Mouse (Mus musculus) lung, adult 2 months (tissue): ENCODE data around the gene Scaper. TPM values are rescaled to one million over a fixed set of nuclear protein-coding genes. Genes with fewer than 3 reads are reported as not detected.
A peak's percentile ranks its signal among the peaks of the same experiment; 100 is the strongest.

Source experiments
- DNase-seq: peaks from one replicate; pipeline ENCODE4 v3.0.0; 2022
- H3K4me1 ChIP-seq: fragments of 200-500 bp; 2 replicates; pipeline ENCODE4 v1.6.1; 2011; ENCODE audit warnings: low read length; ENCODE audit not compliant: control insufficient read depth, insufficient read depth
- H3K4me3 ChIP-seq: fragments of 200-500 bp; replicated peaks from 2 replicates; pipeline ENCODE3; 2011; ENCODE audit warnings: low read depth, mild to moderate bottlenecking, control low read depth, low read length; ENCODE audit errors: extremely low read depth
- CTCF ChIP-seq: fragments of 200-500 bp; IDR thresholded peaks from 2 replicates; pipeline ENCODE4 v1.5.1; 2011; ENCODE audit warnings: mild to moderate bottlenecking, low read length, control low read depth; ENCODE audit not compliant: insufficient read depth
- POLR2A ChIP-seq: fragments of 200-500 bp; IDR thresholded peaks from 2 replicates; pipeline ENCODE4 v1.6.1; 2011; ENCODE audit warnings: low read depth, mild to moderate bottlenecking, control low read depth, low read length, borderline replicate concordance; ENCODE audit errors: extremely low read depth
- whole genome bisulfite sequencing: fragments of 180-500 bp; shearing (Covaris S2); methylation state at CpG from one replicate; pipeline ENCODE4 v1.1.7; 2018; 5-methylcytosine and 5-hydroxymethylcytosine counted together
- polyA plus RNA-seq: library from polyadenylated mRNA; depleted of rRNA; stranded (reverse); fragments of >200 nt; gene quantifications from 2 replicates; pipeline ENCODE4 v1.2.3, GENCODE M21; 2012

Scaper gene
- polyA plus RNA-seq, 1 experiment: 5.9 TPM

DNA sequence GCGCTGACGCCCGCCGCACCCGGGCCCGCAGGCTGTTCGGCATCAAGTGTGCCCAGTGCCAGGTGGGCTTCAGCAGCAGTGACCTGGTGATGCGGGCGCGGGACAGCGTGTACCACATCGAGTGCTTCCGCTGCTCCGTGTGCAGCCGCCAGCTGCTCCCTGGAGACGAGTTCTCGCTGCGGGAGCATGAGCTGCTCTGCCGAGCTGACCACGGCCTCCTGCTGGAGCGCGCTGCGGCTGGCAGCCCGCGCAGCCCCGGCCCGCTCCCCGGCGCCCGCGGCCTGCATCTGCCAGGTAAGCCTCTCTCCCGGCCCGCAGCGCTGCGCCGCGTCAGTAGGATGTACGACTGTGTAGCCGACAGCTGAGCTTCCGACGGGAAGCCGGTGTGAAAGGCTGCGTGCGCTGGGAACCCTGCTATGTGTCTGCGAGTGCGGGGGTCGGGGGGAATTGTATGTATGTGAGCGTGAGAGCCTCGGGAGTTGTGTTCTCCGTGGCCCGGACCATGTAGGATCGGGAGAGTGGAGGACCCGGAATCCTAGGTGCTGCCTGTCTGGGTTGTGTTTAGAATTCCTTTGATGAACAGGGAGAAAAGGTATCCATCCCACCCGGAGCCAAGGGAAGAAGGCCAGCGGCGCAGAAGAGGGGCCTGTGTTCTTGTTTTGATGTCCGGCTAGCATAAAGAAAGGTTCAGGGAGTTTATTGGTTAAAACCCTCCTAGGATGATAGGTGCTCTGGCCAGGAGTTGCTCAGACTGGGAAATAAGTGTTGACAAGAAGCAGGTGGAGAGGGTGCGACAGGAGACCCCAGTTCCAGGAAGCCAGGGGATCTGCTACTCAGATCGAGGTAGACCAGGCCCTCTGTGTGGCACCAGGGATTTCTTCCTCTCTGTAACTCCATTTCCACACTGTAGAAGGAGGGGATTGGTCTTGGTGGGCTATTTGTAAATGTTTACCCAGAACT, 395.3 kb downstream of the Scaper start:
- DNase-seq: peak; percentile 34
- Histone ChIP-seq H3K4me1 (peaks cover 26% of the 10 kb centered on the region), H3K4me3 (no peak overlapping the region)
- TF ChIP-seq CTCF (no peak), POLR2A (no peak)
- 11% methylated on average over 59 of the region's 59 CpGs for WGBS

DNA sequence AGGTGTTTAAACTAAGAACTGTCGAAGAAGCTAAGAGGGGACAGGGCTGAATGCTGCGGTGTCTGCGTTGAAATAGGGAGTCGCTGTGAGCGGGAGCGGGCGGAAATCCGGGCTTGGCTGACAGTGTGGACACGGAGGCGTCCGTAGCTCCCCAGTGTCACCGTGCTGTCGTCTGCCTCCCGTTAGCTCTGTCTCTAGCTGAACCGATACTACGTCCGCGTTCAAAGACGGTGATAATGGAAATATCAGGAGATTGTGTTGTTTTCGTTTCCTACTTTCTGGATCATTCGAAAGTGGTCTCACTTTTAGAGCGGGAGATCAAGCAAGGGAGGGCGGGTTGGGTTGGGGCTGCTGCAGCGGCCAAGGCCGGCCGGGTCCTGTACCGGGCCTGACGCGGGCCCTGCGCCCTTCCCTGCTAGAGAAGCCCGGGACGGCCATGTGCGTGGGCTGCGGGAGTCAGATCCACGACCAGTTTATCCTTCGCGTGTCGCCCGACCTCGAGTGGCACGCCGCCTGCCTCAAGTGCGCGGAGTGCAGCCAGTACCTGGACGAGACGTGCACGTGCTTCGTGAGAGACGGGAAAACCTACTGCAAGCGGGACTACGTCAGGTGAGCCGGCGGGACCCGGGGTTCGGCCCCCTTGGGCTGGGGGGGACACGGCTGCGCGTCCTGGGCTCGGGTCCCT, 396.1 kb downstream of the Scaper start:
- peak; percentile 51 for DNase-seq
- Histone ChIP-seq H3K4me3 (peak overlapping the region; percentile 37), H3K4me1 (peaks cover 26% of the 10 kb centered on the region)
- TF ChIP-seq POLR2A (no peak), CTCF (no peak)
- 3% methylated on average over 59 of the region's 59 CpGs for WGBS

DNA sequence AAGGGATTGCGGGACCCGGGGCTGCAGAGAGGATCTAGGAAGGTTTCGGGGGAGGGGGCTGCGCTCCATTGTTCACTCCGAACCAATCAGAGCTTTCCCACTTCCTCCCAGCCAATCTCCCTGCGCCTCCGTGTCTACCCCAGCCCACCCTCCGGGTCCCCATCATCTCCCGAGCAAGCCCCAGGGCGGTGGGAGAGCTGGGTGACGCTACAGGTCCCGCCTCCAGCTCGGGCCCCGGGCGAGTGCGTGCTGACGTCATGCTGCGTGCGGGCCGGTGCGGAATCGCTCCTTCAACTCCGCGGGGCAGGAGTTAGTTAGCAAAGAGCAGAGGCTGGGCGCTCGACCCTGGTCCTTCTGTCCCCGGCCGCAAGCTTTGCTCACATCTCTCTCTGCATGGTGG, 397.0 kb downstream of the Scaper start:
- Histone ChIP-seq H3K4me3 (peak overlapping the region; percentile 38), H3K4me1 (peaks cover 26% of the 10 kb centered on the region)
- WGBS: 2% methylated on average over 28 of the region's 28 CpGs
- TF ChIP-seq POLR2A (no peak), CTCF (no peak)
- DNase-seq: peak; percentile 39

DNA sequence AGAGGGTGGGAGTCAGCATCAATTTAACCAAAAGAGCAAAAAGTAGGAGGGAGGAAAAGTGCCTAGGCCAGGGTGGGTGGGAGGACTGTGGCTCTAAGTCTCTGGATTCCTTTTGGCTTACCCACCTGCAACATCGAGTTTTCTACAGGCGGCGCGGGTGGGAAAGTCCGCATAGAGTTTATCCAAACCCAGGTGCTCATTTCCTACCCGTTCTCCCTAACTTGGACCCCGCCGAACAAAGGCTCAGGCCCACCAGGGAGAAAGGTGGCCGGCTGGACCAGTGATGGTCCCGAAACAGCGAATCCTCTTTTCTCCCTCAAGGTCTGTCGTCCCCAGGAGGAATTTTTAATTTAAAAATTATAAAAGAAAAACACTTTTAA, 397.5 kb downstream of the Scaper start:
- peaks cover 25% of the 10 kb centered on the region for H3K4me1 ChIP-seq
- no peak overlapping the region for H3K4me3 ChIP-seq
- DNase-seq: peak; percentile 30
- TF ChIP-seq CTCF: no peak
- TF ChIP-seq POLR2A: no peak
- 5% methylated on average over 12 of the region's 12 CpGs for WGBS

DNA sequence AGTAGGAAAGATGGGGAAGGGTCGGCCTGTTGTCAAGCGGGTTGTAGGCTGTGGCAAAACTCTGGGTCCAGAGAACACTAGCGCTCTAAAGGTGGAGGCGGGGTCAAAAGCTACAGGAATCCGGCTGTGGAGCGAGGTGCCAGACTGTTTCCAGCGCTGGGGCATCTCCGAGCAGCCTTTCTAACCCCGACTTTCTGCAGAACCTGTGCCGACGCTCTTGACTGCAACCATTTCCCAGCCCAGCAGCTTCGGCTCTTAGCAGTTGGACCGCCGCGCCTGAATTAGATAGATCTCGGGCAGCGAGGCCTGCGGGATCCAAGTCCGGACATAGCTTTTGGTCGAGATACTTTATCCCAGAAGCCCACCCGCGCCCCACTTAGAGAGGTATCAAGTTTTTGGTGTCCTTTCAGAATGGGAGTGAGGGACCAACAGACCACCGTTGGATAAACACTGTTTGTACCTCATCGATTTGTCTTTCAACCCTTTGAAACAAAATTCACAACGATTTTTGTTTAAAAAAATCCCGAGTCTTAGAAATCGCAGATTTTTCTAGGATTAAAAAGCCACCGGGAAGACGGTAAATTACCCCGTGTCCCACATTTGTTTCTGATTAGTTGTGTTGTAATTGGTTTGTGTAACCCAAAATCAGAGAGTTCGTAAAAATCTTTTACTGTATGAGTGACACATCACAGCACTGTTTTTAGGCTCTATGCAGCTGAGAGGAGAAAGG, 398.1 kb downstream of the Scaper start:
- TF ChIP-seq CTCF (no peak), POLR2A (no peak)
- 6% methylated on average over 31 of the region's 31 CpGs for WGBS
- H3K4me1 ChIP-seq: peaks cover 21% of the 10 kb centered on the region
- H3K4me3 ChIP-seq: no peak overlapping the region
- DNase-seq: no peak

DNA sequence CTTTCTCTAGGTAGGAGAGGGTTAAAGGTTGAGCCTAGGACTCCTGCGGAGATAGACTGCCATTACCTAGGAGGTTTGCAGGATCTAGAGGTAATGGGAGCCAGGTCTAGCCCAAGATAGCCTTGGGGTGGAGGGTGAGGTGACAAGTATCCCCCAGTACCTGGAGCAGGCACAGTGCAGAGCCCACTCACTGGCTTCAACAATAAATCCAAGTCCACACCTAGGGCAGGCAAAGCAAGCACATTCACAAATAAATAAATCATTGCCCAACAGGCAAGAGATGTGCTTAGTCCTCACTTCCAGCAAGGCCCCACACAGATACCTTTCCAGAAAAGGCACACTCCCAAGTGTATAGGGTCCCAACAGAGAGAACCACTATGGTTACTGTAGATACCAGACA, 398.9 kb downstream of the Scaper start:
- TF ChIP-seq CTCF: no peak
- TF ChIP-seq POLR2A: no peak
- no peak for DNase-seq
- WGBS: 22% methylated on average over 1 of the region's 1 CpGs
- Histone ChIP-seq H3K4me3 (no peak overlapping the region), H3K4me1 (peaks cover 14% of the 10 kb centered on the region)

DNA sequence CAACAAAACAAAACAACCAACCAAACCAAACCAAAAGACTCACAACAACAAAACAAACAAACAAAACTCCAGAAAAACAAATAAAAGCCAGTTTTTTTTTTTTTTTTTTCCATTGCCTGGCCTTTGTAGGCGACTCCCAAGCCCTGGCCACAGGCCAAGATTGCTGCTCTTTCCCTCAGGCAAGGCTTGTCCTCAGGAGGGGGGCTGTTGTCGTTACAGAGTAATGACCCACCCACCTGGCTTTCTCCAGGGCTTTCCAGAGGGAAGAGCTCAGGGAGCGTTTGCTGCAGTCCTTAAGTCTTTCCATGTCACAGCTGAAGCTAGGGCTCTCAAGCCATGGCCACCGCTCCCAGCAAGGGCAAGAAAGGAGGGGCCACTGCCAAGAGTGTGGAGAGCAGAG, 399.5 kb downstream of the Scaper start, which contains the start of gene Isl2:
Gene Isl2, plus strand, starts transcription at position 296 of the 400 bp plus-strand sequence.
- H3K4me3 ChIP-seq: no peak within 1 kb of the TSS
- no peak for DNase-seq
- H3K4me1 ChIP-seq: peaks cover 10% of the 10 kb centered on the region
- TF ChIP-seq POLR2A: no peak
- TF ChIP-seq CTCF: no peak
- WGBS: 16% methylated on average over 4 of the region's 4 CpGs

DNA sequence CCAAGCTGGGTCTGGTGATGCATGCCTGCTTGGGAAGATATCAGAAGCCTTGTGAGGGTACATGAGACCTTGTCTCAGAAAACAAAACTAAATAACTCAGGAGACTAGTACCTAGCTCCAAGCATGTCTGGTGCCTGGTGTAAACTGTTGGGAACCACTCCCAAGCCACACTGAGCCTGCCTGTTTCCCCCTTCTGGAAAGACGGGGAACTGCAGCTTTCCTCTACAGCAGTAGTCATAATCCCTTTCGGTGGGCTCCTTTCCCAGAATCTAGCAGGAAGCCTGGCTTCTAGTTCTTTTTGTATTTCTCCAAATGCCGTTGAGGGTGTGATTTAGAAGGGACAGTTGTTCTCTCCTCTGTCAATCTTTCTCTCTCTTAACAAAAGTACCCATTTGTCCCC, 402.0 kb downstream of the Scaper start:
- TF ChIP-seq POLR2A (no peak), CTCF (peak; percentile 88)

DNA sequence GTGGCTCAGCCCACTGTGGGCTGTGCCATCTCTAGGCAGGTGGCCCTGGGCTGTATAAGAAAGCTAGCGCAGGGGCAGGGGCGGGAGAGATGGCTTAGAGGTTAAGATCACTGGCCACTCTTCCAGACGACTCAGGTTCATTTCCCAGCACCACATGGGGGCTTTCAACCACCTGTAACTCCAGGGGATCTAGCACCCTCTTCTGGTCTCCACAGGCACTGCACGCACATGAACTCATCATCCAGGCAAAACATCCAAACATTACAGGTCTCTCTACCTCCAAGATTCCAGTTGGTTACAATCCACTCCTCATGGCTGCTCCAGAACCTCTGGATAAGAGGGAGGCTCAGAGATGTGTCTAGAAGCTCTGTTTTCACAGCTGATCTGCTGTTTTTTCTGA, 412.2 kb downstream of the Scaper start:
- WGBS: 46% methylated on average over 4 of the region's 4 CpGs
- no peak overlapping the region for H3K4me3 ChIP-seq
- H3K4me1 ChIP-seq: no peaks in the 10 kb centered on the region
- no peak for TF ChIP-seq POLR2A
- peak; percentile 44 for TF ChIP-seq CTCF
- no peak for DNase-seq

More for the DNA sequence above, 402.0 kb downstream of the Scaper start:
- H3K4me3 ChIP-seq: no peak overlapping the region
- 15% methylated on average over 3 of the region's 3 CpGs for WGBS
- peaks cover 2% of the 10 kb centered on the region; the same call in 1 of the 2 replicates for H3K4me1 ChIP-seq
- DNase-seq: peak; percentile 38
